ENCODE assay signal across 7 mouse cellular contexts in the genomic region with DNA sequence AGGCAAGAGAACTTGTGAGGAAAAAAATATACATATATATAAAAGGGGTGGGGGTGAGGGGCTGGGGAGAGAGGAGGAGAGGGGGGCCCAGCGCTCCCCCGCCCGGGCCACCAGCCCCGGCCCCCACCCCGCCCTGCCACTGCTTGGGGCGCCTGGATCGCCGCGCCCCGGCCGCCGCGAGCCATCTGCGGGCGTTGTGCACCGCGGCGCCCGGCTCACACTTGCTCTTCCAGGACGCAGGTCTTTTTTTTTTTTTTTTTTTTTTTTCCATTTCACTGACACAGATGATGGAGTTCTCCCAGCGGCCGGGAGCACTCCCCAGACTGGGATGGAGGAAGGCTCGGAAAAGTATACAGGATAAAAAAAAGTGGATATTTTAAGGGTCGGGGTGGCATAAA. TPM values are rescaled to one million over a fixed set of nuclear protein-coding genes. Genes with fewer than 3 reads are reported as not detected.
DNase-seq lines count a peak whose midpoint lies in the region; ATAC-seq and TF ChIP-seq lines count a peak whose summit lies in the region.

No protein-coding gene starts in this region.

- peak overlapping the region; percentile 94 for H3K27ac ChIP-seq in liver, adult 2 months (replicated peaks; ENCODE audit: insufficient read depth, low read depth, low read length)
- H3K27ac ChIP-seq in forebrain, embryonic 12.5 days, result peak overlapping the region; percentile 92
- no peak overlapping the region for H3K27ac ChIP-seq in limb, embryonic 11.5 days (replicated peaks; ENCODE audit: low read depth, low read length)
- H3K27ac ChIP-seq in olfactory bulb, adult 2 months (ENCODE audit: insufficient read depth, low read depth, low read length), result no peak overlapping the region

- WGBS in liver, adult 2 months, result under 1% methylated on average over 24 of the region's 24 CpGs
- WGBS in forebrain, embryonic 12.5 days, result under 1% methylated on average over 20 of the region's 24 CpGs
- WGBS in limb, embryonic 11.5 days, result 0% methylated on average over 22 of the region's 24 CpGs
- under 1% methylated on average over 24 of the region's 24 CpGs for WGBS in olfactory bulb, adult 2 months

- no peak for TF ChIP-seq POLR2A in liver, adult 2 months (IDR thresholded peaks at IDR 0.05; ENCODE audit: extremely low read depth, insufficient read depth, low read length)
- no peak for TF ChIP-seq POLR2A in olfactory bulb, adult 2 months (IDR thresholded peaks at IDR 0.05; ENCODE audit: insufficient read depth, low read depth, low read length)

- no peak for DNase-seq in liver, adult 2 months (ENCODE audit: extremely low read depth, low read depth, low spot score)
- no peak for DNase-seq in liver
- no peak for DNase-seq in limb, embryonic 11.5 days (ENCODE audit: low spot score)
- DNase-seq in thymus, postnatal 36 days, result no peak
- no peak for DNase-seq in retina, embryonic 14.5 days (ENCODE audit: low spot score)

- ATAC-seq in forebrain, embryonic 12.5 days (ENCODE audit: low FRiP score), result peak; percentile 59
- ATAC-seq in limb, embryonic 11.5 days (ENCODE audit: insufficient number of reproducible peaks, low FRiP score, low TSS enrichment, low read depth), result peak; percentile 14; the same call in 1 of the 2 replicates

- H3K36me3 ChIP-seq in liver, adult 2 months (ENCODE audit: control insufficient read depth, insufficient read depth, low read length), result no peaks in the 10 kb centered on the region
- no peaks in the 10 kb centered on the region for H3K36me3 ChIP-seq in forebrain, embryonic 12.5 days (replicated peaks)
- H3K36me3 ChIP-seq in limb, embryonic 11.5 days (ENCODE audit: control insufficient read depth, insufficient read depth, low read length), result no peaks in the 10 kb centered on the region

- no peak for TF ChIP-seq CTCF in liver, adult 2 months (IDR thresholded peaks at IDR 0.05; ENCODE audit: low read depth, low read length)
- TF ChIP-seq CTCF in olfactory bulb, adult 2 months (IDR thresholded peaks at IDR 0.05; ENCODE audit: insufficient read depth, low read depth, low read length), result no peak

- peak overlapping the region; percentile 90 for H3K4me2 ChIP-seq in forebrain, embryonic 12.5 days
- peak overlapping the region; percentile 90 for H3K4me2 ChIP-seq in limb, embryonic 11.5 days (ENCODE audit: low read depth, severe bottlenecking)

- no peaks in the 10 kb centered on the region for H3K9me3 ChIP-seq in forebrain, embryonic 12.5 days
- H3K9me3 ChIP-seq in limb, embryonic 11.5 days (ENCODE audit: control insufficient read depth, low read length), result no peaks in the 10 kb centered on the region

- peaks cover 6% of the 10 kb centered on the region for H3K4me1 ChIP-seq in liver, adult 2 months (ENCODE audit: control insufficient read depth, insufficient read depth, low read length)
- peaks cover 67% of the 10 kb centered on the region for H3K4me1 ChIP-seq in forebrain, embryonic 12.5 days
- peaks cover 34% of the 10 kb centered on the region for H3K4me1 ChIP-seq in limb, embryonic 11.5 days (ENCODE audit: control insufficient read depth, insufficient read depth, low read length)
- peaks cover 29% of the 10 kb centered on the region for H3K4me1 ChIP-seq in olfactory bulb, adult 2 months (ENCODE audit: control insufficient read depth, insufficient read depth, low read length)

- peaks cover 20% of the 10 kb centered on the region for H3K79me2 ChIP-seq in liver, adult 2 months (ENCODE audit: control insufficient read depth, insufficient read depth, low read length)

- H3K9ac ChIP-seq in liver, adult 2 months (ENCODE audit: low read depth, low read length), result peak overlapping the region; percentile 94
- H3K9ac ChIP-seq in forebrain, embryonic 12.5 days, result peak overlapping the region; percentile 74
- peak overlapping the region; percentile 8; the same call in 1 of the 2 replicates for H3K9ac ChIP-seq in limb, embryonic 11.5 days (ENCODE audit: low read length)

- H3K4me3 ChIP-seq in liver, adult 2 months (ENCODE audit: insufficient read depth, low read depth, low read length), result peak overlapping the region; percentile 86
- peak overlapping the region; percentile 67 for H3K4me3 ChIP-seq in forebrain, embryonic 12.5 days (replicated peaks)
- peak overlapping the region; percentile 50 for H3K4me3 ChIP-seq in limb, embryonic 11.5 days (ENCODE audit: low read depth, low read length)
- peak overlapping the region; percentile 41 for H3K4me3 ChIP-seq in olfactory bulb, adult 2 months (ENCODE audit: insufficient read depth, low read depth, low read length)

- no peaks in the 10 kb centered on the region for H3K27me3 ChIP-seq in liver, adult 2 months (ENCODE audit: control insufficient read depth, insufficient read depth, low read length)
- H3K27me3 ChIP-seq in forebrain, embryonic 12.5 days, result peaks cover 56% of the 10 kb centered on the region
- H3K27me3 ChIP-seq in limb, embryonic 11.5 days (ENCODE audit: control insufficient read depth, insufficient read depth, low read length), result peaks cover 57% of the 10 kb centered on the region

RNA-seq across cellular contexts. Expression of a gene that starts 0.3 kb away (rescaled TPM):
- total RNA-seq in liver, adult 2 months (2014; rRNA removed), result 20.1 and 27.1 TPM in 2 replicates
- 22.2 and 23.0 TPM in 2 replicates for polyA plus RNA-seq in liver, adult 2 months (2012; rRNA removed)
- 13.4 and 16.3 TPM in 2 replicates for polyA plus RNA-seq in forebrain, embryonic 12.5 days (2016; fragmentation: Nextera tagmentation; extraction: Ambion mirVana)
- 1.1 and 1.2 TPM in 2 replicates for polyA plus RNA-seq in limb, embryonic 11.5 days (2014; fragmentation: Nextera tagmentation; extraction: Ambion mirVana)
- not detected in 2 replicates for polyA plus RNA-seq in olfactory bulb, adult 2 months (2012; ENCODE audit: insufficient read depth, insufficient read length, low replicate concordance, missing spikeins)

Comparison
In these comparisons a context has a peak if more than half of its experiments do, and no peak if none do; other contexts are left out.
1. H3K27ac ChIP-seq: peak in liver, adult 2 months (single experiment) and forebrain, embryonic 12.5 days (single experiment); none in limb, embryonic 11.5 days (single experiment) and olfactory bulb, adult 2 months (single experiment).
2. H3K9ac ChIP-seq: peak in every context shown above with its lines; median percentile 94 in liver, adult 2 months; 74 in forebrain, embryonic 12.5 days; 8 in limb, embryonic 11.5 days.
3. Peak in every context shown above with its lines, with median percentiles within 50 percentile points of each other: H3K4me3 ChIP-seq.